Mouse (Mus musculus) liver, adult 2 months (tissue): ENCODE results near the gene B4galnt1. TPM values are rescaled to one million over a fixed set of nuclear protein-coding genes. Genes with fewer than 3 reads are reported as not detected.

Experiments used
- DNase-seq: peaks from one replicate; pipeline ENCODE4 v3.0.0-alpha.2; 2011; ENCODE audit warnings: low read depth, low spot score; ENCODE audit errors: extremely low read depth
- H3K27ac ChIP-seq: fragments of 200-500 bp; replicated peaks from 2 replicates; pipeline ENCODE4 v1.5.1; 2012; ENCODE audit warnings: low read depth, mild to moderate bottlenecking, control low read depth, inconsistent platforms, low read length; ENCODE audit not compliant: insufficient read depth
- H3K27me3 ChIP-seq: fragments of 200-500 bp; 2 replicates; pipeline ENCODE4 v1.6.1; 2012; ENCODE audit warnings: mild to moderate bottlenecking, moderate library complexity, low read length, inconsistent platforms; ENCODE audit not compliant: control insufficient read depth, insufficient read depth
- H3K36me3 ChIP-seq: fragments of 200-500 bp; 2 replicates; pipeline ENCODE4 v1.6.1; 2012; ENCODE audit warnings: low read length, inconsistent platforms; ENCODE audit not compliant: control insufficient read depth, insufficient read depth
- H3K4me1 ChIP-seq: fragments of 200-500 bp; 2 replicates; pipeline ENCODE4 v1.6.1; 2011; ENCODE audit warnings: low read length; ENCODE audit not compliant: control insufficient read depth, insufficient read depth
- H3K4me3 ChIP-seq: fragments of 200-500 bp; 2 replicates; pipeline ENCODE4 v1.5.1; 2011; ENCODE audit warnings: low read depth, mild to moderate bottlenecking, control low read depth, low read length, moderate library complexity; ENCODE audit not compliant: insufficient read depth
- H3K79me2 ChIP-seq: fragments of 200-500 bp; 2 replicates; pipeline ENCODE4 v1.6.1; 2012; ENCODE audit warnings: inconsistent platforms, mild to moderate bottlenecking, low read length, moderate library complexity; ENCODE audit not compliant: control insufficient read depth, insufficient read depth
- H3K9ac ChIP-seq: fragments of 200-500 bp; 2 replicates; pipeline ENCODE4 v1.6.1; 2012; ENCODE audit warnings: low read depth, mild to moderate bottlenecking, control low read depth, inconsistent platforms, low read length
- CTCF ChIP-seq: fragments of 200-500 bp; IDR thresholded peaks from 2 replicates; pipeline ENCODE4 v1.5.1; 2011; ENCODE audit warnings: low read depth, low read length, control low read depth
- POLR2A ChIP-seq: fragments of 200-500 bp; IDR thresholded peaks from 2 replicates; pipeline ENCODE4 v1.6.1; 2011; ENCODE audit warnings: low read length, control low read depth; ENCODE audit not compliant: insufficient read depth; ENCODE audit errors: extremely low read depth
- WGBS: fragments of 180-500 bp; shearing (Covaris S2); methylation state at CpG from one replicate; pipeline ENCODE4 v1.1.7; 2018; 5-methylcytosine and 5-hydroxymethylcytosine counted together
- polyA plus RNA-seq: library from polyadenylated mRNA; depleted of rRNA; stranded (reverse); fragments of >200 nt; gene quantifications from 2 replicates; pipeline ENCODE4 v1.2.3, GENCODE M21; 2012
- total RNA-seq: library from RNA; depleted of rRNA; stranded (reverse); fragments of >200 nt; gene quantifications from 2 replicates; pipeline ENCODE4 v1.2.3, GENCODE M21; 2014

B4galnt1 gene
- total and polyA plus RNA-seq, 2 experiments = 21.9 to 85.0 TPM

DNA sequence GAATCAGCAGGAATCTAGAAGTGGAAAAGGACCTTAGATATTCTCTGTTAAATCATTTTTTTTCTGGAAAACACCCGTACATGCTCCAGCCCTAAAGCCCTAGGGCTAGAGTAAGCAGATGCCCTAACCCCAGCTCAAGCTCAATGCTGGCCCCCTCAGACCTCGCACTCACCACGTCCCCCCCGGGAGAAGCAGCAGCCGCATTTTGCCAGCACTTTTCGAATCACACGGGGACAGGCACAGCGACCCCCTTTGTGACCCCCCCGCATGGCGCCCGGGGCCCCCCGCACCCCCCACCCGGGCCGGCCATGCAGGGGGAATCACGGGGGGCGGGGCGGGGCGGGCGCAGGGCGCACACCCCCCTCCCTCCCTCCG lies 23.0 kb downstream of the B4galnt1 start:
- H3K4me3 ChIP-seq = peak overlapping the region; percentile 78; the same call in 1 of the 2 replicates
- WGBS = 6% methylated on average over 15 of the region's 21 CpGs
- H3K36me3 ChIP-seq = no peaks in the 10 kb centered on the region
- H3K27ac ChIP-seq = no peak overlapping the region
- no peak for TF ChIP-seq CTCF
- no peak for TF ChIP-seq POLR2A
- peaks cover 2% of the 10 kb centered on the region; the same call in 1 of the 2 replicates for H3K4me1 ChIP-seq
- H3K9ac ChIP-seq = peak overlapping the region; percentile 85
- H3K79me2 ChIP-seq = no peaks in the 10 kb centered on the region
- DNase-seq = no peak
- peaks cover 8% of the 10 kb centered on the region for H3K27me3 ChIP-seq

DNA sequence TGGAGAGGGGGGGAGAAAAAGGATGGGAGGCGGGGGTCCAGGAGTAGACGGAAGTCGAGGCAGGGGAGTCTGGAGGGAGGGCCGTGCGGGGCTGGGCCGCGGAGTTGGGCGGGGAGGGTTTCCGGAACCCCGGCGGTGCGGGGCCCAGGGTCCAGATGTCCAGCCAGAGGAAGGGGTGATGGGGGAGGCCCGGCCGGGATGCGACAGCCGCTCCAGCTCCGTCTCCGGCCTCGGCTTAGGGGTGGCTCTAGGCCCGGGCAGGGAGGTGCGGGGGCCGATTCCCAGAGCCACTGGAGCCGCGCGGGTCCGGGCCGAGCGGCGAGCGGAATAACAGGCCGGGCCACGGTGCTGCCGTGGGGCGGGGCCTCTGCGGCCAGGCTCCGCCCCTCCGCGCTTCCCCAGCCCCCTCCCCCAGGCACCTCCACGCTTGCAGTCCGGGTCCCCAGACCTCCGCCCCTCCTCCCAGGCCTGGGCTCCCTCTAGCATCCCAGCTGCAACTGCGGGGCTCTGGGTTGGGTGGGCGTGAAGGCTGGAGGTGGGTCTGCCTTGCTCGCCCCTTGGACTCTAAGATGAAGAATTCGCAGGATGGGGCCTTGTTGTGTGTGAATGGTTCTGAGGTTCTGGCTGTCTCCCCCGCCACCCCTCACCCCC lies 23.6 kb downstream of the B4galnt1 start:
- Histone ChIP-seq H3K79me2 (no peaks in the 10 kb centered on the region), H3K9ac (peak overlapping the region; percentile 85), H3K36me3 (no peaks in the 10 kb centered on the region), H3K27ac (no peak overlapping the region), H3K27me3 (peaks cover 8% of the 10 kb centered on the region), H3K4me1 (peaks cover 2% of the 10 kb centered on the region; the same call in 1 of the 2 replicates), H3K4me3 (peak overlapping the region; percentile 78)
- no peak for DNase-seq
- TF ChIP-seq CTCF (no peak), POLR2A (no peak)
- 2% methylated on average over 36 of the region's 46 CpGs for WGBS

GRCm38 (mm10) chr10:127189116-127189650 lies 24.2 kb downstream of the B4galnt1 start:
- no peaks in the 10 kb centered on the region for H3K79me2 ChIP-seq
- peak overlapping the region; percentile 54 for H3K9ac ChIP-seq
- H3K27me3 ChIP-seq = peaks cover 8% of the 10 kb centered on the region
- H3K4me1 ChIP-seq = peaks cover 2% of the 10 kb centered on the region; the same call in 1 of the 2 replicates
- no peak for DNase-seq
- H3K4me3 ChIP-seq = peak overlapping the region; percentile 78
- no peaks in the 10 kb centered on the region for H3K36me3 ChIP-seq
- 3% methylated on average over 26 of the region's 26 CpGs for WGBS
- no peak overlapping the region for H3K27ac ChIP-seq
- no peak for TF ChIP-seq CTCF

DNA sequence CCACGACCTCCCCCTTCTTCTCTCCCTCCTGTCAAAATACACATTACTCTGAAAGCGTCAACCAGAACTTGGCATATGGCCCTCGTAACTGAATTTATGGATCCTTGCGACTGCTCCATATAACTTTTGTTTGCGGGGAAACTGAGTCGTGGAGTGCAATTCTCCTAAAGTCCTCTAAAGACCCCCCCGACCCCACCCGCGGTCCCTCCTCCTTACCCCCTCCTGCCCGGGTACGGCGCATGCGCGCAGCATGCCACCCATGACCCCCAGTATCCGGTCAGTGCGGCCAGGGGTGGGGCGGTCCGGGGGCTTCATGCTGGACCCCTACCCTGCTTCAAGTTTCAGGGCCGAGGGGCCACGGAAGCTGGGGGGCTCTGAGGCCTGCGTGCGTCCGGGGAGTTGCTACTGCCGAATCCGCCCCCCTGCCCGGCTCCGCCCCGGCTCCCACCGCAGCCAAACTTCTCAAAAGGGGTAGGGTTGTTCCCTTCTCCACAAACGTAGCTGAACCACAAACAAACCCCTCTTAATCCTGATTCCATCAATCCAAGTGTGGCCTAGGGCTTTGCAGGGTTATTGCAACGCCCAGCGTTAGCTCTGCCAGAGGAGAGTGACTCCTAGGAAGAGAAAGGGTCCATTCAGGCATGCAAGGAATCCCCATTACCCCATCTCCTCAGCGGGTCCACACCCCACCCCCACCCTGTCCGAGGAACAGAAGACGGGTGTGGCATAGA lies 24.8 kb downstream of the B4galnt1 start, which contains the start of gene Arhgef25:
Arhgef25 (minus strand) TSS at position 433 of the 731 bp plus-strand sequence.
- peak within 1 kb of the TSS; percentile 78 for H3K4me3 ChIP-seq
- peaks cover 8% of the 10 kb centered on the region for H3K27me3 ChIP-seq
- 14% methylated on average over 35 of the region's 35 CpGs for WGBS
- H3K79me2 ChIP-seq = no peaks in the 10 kb centered on the region
- no peak within 1 kb of the TSS for H3K27ac ChIP-seq
- peaks cover 2% of the 10 kb centered on the region; the same call in 1 of the 2 replicates for H3K4me1 ChIP-seq
- no peaks in the 10 kb centered on the region for H3K36me3 ChIP-seq
- peak within 1 kb of the TSS; percentile 54 for H3K9ac ChIP-seq
- DNase-seq = no peak
- TF ChIP-seq CTCF = no peak
- no peak for TF ChIP-seq POLR2A

- TF ChIP-seq CTCF = no peak
- TF ChIP-seq POLR2A = no peak
- Histone ChIP-seq H3K79me2 (no peaks in the 10 kb centered on the region), H3K27ac (no peak overlapping the region), H3K4me3 (no peak overlapping the region), H3K9ac (no peak overlapping the region), H3K36me3 (no peaks in the 10 kb centered on the region), H3K27me3 (peaks cover 8% of the 10 kb centered on the region), H3K4me1 (peaks cover 2% of the 10 kb centered on the region; the same call in 1 of the 2 replicates)
- DNase-seq = no peak
- WGBS = 78% methylated on average over 14 of the region's 14 CpGs
These were observed 25.6 kb downstream of the B4galnt1 start for GRCm38 (mm10) chr10:127190398-127191190.
